ENCODE assay signal across 32 mouse cellular contexts in the genomic region with DNA sequence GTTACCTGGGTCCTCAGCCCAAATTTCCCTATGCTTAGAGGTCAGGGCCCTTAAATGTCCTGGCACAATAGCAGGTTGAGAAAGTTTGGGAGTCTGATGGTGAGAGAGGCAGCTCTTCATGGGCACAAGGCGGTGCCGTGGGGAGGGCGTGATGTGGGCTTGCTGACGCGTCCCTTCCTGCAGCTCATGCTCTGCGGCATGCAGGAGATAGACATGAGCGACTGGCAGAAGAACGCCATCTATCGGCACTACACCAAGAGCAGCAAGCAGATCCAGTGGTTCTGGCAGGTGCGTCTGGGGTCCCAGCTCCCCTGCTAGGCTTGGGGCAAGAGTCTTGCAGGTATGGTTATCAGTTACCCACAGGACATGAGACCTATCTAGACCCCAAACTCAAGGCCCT. TPM values are rescaled to one million over a fixed set of nuclear protein-coding genes. Genes with fewer than 3 reads are reported as not detected.
DNase-seq lines count a peak whose midpoint lies in the region; ATAC-seq and TF ChIP-seq lines count a peak whose summit lies in the region.
"Had no signal": no experiment of that assay in that cellular context is flagged by ENCODE, and none has a peak within 500 bp of the region (broad histone marks: within the 10 kb centered on the region; RNA-seq: fewer than 3 reads in every experiment).

No protein-coding gene starts in this region.

- intact Hi-C loops in left cerebral cortex, postnatal 36 days (cut with DNase I): no loop called here

- no peak for TF ChIP-seq POLR2A in limb, embryonic 14.5 days (IDR thresholded peaks at IDR 0.05; ENCODE audit: borderline replicate concordance, extremely low read depth, insufficient read depth, insufficient read length)
- no peak for TF ChIP-seq POLR2A in kidney, adult 2 months (IDR thresholded peaks at IDR 0.05; ENCODE audit: low read depth, low read length)

- 92% methylated on average over 10 of the region's 10 CpGs for WGBS in limb, embryonic 12.5 days
- WGBS in limb, embryonic 10.5 days: 91% methylated on average over 10 of the region's 10 CpGs
- WGBS in limb, embryonic 14.5 days: 89% methylated on average over 10 of the region's 10 CpGs
- 89% methylated on average over 10 of the region's 10 CpGs for WGBS in kidney, adult 2 months

- DNase-seq in limb, embryonic 10.5 days (ENCODE audit: low spot score): no peak
- peak; percentile 44 for DNase-seq in ZHBTc4 (ENCODE audit: low read depth, low spot score)
- DNase-seq in limb, embryonic 14.5 days (ENCODE audit: low spot score): no peak
- no peak for DNase-seq in left cerebral cortex, postnatal 36 days (ENCODE audit: low spot score in 2 of 2)
- no peak for DNase-seq in kidney, adult 2 months
- no peak for DNase-seq in adrenal gland, postnatal 36 days
- DNase-seq: adrenal gland, postnatal 14 days; cerebellum, adult 8-10 months; cerebellum, postnatal 25 days; gastrocnemius, postnatal 14 days; kidney, adult 9 months; kidney, postnatal 14 days; lung, adult 2 months; lung, postnatal 10 days; right cerebral cortex, adult 18-20 months; right cerebral cortex, postnatal 4 days; thymus, adult 2 months; thymus, postnatal 36 days had no signal

- no peaks in the 10 kb centered on the region for H3K27me3 ChIP-seq in limb, embryonic 12.5 days
- H3K27me3 ChIP-seq in limb, embryonic 10.5 days (ENCODE audit: low read depth, poor library complexity, severe bottlenecking): no peaks in the 10 kb centered on the region
- no peaks in the 10 kb centered on the region for H3K27me3 ChIP-seq in E14TG2a.4 (ENCODE audit: insufficient read depth, low read length)
- H3K27me3 ChIP-seq in limb, embryonic 14.5 days (ENCODE audit: control insufficient read depth, insufficient read depth, low read length): no peaks in the 10 kb centered on the region
- no peaks in the 10 kb centered on the region for H3K27me3 ChIP-seq in kidney, adult 2 months (replicated peaks; ENCODE audit: control insufficient read depth, insufficient read depth, low read length)
- H3K27me3 ChIP-seq: forebrain, embryonic 13.5 days; heart, embryonic 15.5 days; hindbrain, embryonic 12.5 days; intestine, embryonic 15.5 days; neural tube, embryonic 12.5 days had no signal

- no peak for ATAC-seq in limb, embryonic 12.5 days (ENCODE audit: insufficient number of reproducible peaks, insufficient read depth, low FRiP score, low TSS enrichment, low read depth)
- no peak for ATAC-seq in limb, embryonic 14.5 days (ENCODE audit: low FRiP score, low read depth)
- ATAC-seq: CD4-positive, CD25-positive, alpha-beta regulatory T cell, adult 4 months; forebrain, embryonic 13.5 days; hindbrain, postnatal 0 days; intestine, embryonic 15.5 days; midbrain, embryonic 16.5 days had no signal

- peak overlapping the region; percentile 73 for H3K27ac ChIP-seq in limb, embryonic 12.5 days
- H3K27ac ChIP-seq in limb, embryonic 10.5 days: no peak overlapping the region
- peak overlapping the region; percentile 83 for H3K27ac ChIP-seq in limb, embryonic 14.5 days (replicated peaks; ENCODE audit: low read depth, low read length)
- no peak overlapping the region for H3K27ac ChIP-seq in kidney, adult 2 months (ENCODE audit: insufficient read depth, low read depth, low read length)
- H3K27ac ChIP-seq: forebrain, embryonic 13.5 days; heart, embryonic 15.5 days; hindbrain, postnatal 0 days; intestine, embryonic 15.5 days; neural tube, embryonic 12.5 days had no signal

- 0 out of 2 replicates have a peak overlapping the region, but pooled peaks have one; percentile 7 for H3K4me3 ChIP-seq in limb, embryonic 12.5 days (replicated peaks)
- H3K4me3 ChIP-seq in limb, embryonic 10.5 days: no peak overlapping the region
- H3K4me3 ChIP-seq in E14TG2a.4 (replicated peaks; ENCODE audit: low read length): no peak overlapping the region
- H3K4me3 ChIP-seq in limb, embryonic 14.5 days (replicated peaks; ENCODE audit: low read length): no peak overlapping the region
- no peak overlapping the region for H3K4me3 ChIP-seq in kidney, adult 2 months (ENCODE audit: insufficient read depth, low read depth, low read length)
- H3K4me3 ChIP-seq: erythroblast, embryonic 14.5 days; forebrain, embryonic 13.5 days; heart, embryonic 15.5 days; hindbrain, embryonic 12.5 days; intestine, embryonic 15.5 days; neural tube, embryonic 12.5 days had no signal

- peak; percentile 22; the same call in 1 of the 2 replicates for TF ChIP-seq CTCF in E14TG2a.4 (conservative IDR thresholded peaks at IDR 0.05; ENCODE audit: low read length)
- TF ChIP-seq CTCF in kidney, adult 2 months (conservative IDR thresholded peaks at IDR 0.05; ENCODE audit: insufficient read depth, insufficient read length, low read depth, low read length): no peak

- H3K4me1 ChIP-seq in limb, embryonic 12.5 days (replicated peaks): no peaks in the 10 kb centered on the region; the same call in 1 of the 2 replicates
- peaks cover 21% of the 10 kb centered on the region for H3K4me1 ChIP-seq in limb, embryonic 10.5 days
- H3K4me1 ChIP-seq in E14TG2a.4 (replicated peaks; ENCODE audit: low read depth, low read length): peaks cover 27% of the 10 kb centered on the region
- no peaks in the 10 kb centered on the region for H3K4me1 ChIP-seq in limb, embryonic 14.5 days (ENCODE audit: control insufficient read depth, insufficient read depth, low read length)
- no peaks in the 10 kb centered on the region for H3K4me1 ChIP-seq in kidney, adult 2 months (ENCODE audit: control insufficient read depth, insufficient read depth, low read length)
- H3K4me1 ChIP-seq: forebrain, embryonic 13.5 days; intestine, embryonic 15.5 days had no signal

- peaks cover 81% of the 10 kb centered on the region for H3K36me3 ChIP-seq in limb, embryonic 12.5 days
- peaks cover 79% of the 10 kb centered on the region for H3K36me3 ChIP-seq in limb, embryonic 10.5 days
- peaks cover 78% of the 10 kb centered on the region for H3K36me3 ChIP-seq in E14TG2a.4 (ENCODE audit: insufficient read depth, low read length)
- H3K36me3 ChIP-seq in limb, embryonic 14.5 days (ENCODE audit: control insufficient read depth, insufficient read depth, low read length): peaks cover 76% of the 10 kb centered on the region
- no peaks in the 10 kb centered on the region for H3K36me3 ChIP-seq in kidney, adult 2 months (ENCODE audit: control insufficient read depth, insufficient read depth, low read length)

- no peaks in the 10 kb centered on the region for H3K9me3 ChIP-seq in limb, embryonic 12.5 days
- no peaks in the 10 kb centered on the region for H3K9me3 ChIP-seq in limb, embryonic 10.5 days (replicated peaks)
- H3K9me3 ChIP-seq in E14TG2a.4 (ENCODE audit: low read length): no peaks in the 10 kb centered on the region
- H3K9me3 ChIP-seq in limb, embryonic 14.5 days (ENCODE audit: control insufficient read depth, low read length): no peaks in the 10 kb centered on the region
- H3K9me3 ChIP-seq: forebrain, embryonic 13.5 days; G1E; heart, embryonic 15.5 days; hindbrain, embryonic 12.5 days; intestine, embryonic 15.5 days; neural tube, embryonic 12.5 days had no signal

- H3K9ac ChIP-seq in limb, embryonic 12.5 days (replicated peaks): peak overlapping the region; percentile 28; the same call in 1 of the 2 replicates
- peak overlapping the region; percentile 52 for H3K9ac ChIP-seq in limb, embryonic 14.5 days (ENCODE audit: low read depth, low read length, severe bottlenecking)
- H3K9ac ChIP-seq: forebrain, embryonic 13.5 days; heart, embryonic 15.5 days; hindbrain, embryonic 12.5 days; intestine, embryonic 15.5 days; neural tube, embryonic 12.5 days had no signal

- peak overlapping the region; percentile 30 for H3K4me2 ChIP-seq in limb, embryonic 12.5 days
- peak overlapping the region; percentile 37 for H3K4me2 ChIP-seq in limb, embryonic 14.5 days (replicated peaks; ENCODE audit: low read depth, low read length, severe bottlenecking)
- H3K4me2 ChIP-seq: forebrain, embryonic 13.5 days; heart, embryonic 15.5 days; hindbrain, embryonic 12.5 days; intestine, embryonic 15.5 days; liver, embryonic 11.5 days; midbrain, embryonic 11.5 days; neural tube, embryonic 12.5 days had no signal

RNA-seq across cellular contexts. Expression of gene Psmd7, which starts 33.0 kb away (rescaled TPM):
- 382 and 395 TPM in 2 replicates for polyA plus RNA-seq in limb, embryonic 12.5 days (2016; fragmentation: Nextera tagmentation; extraction: Ambion mirVana)
- 399 and 404 TPM in 2 replicates for polyA plus RNA-seq in limb, embryonic 10.5 days (2016; fragmentation: Nextera tagmentation; extraction: Ambion mirVana)
- 119 and 152 TPM in 2 replicates for polyA plus RNA-seq in limb, embryonic 14.5 days (2012; rRNA removed)
- 281 and 303 TPM in 2 replicates for polyA plus RNA-seq in limb, embryonic 14.5 days (2014; fragmentation: Nextera tagmentation; extraction: Ambion mirVana)
- total RNA-seq in left cerebral cortex, postnatal 36 days (2021): 100 to 1,000 TPM; 103 to 107 TPM
- polyA plus RNA-seq in kidney, adult 2 months (2012; rRNA removed): 44.3 and 56.9 TPM in 2 replicates
- total RNA-seq in adrenal gland, postnatal 36 days (2021): 100 to 1,000 TPM; 110 to 119 TPM

Comparison
In these comparisons a context has a peak if more than half of its experiments do, and no peak if none do; other contexts are left out.
1. H3K27ac ChIP-seq: peak in limb, embryonic 12.5 days (single experiment) and limb, embryonic 14.5 days (single experiment); none in limb, embryonic 10.5 days (single experiment) and kidney, adult 2 months (single experiment).